Mouse (Mus musculus): ENCODE results near the gene 1520401A03Rik.
"Not testable (repeated sequence)": the region's sequence is repeated elsewhere in the genome, so short reads cannot be mapped to it uniquely, and the experiment has no call there.

The 1520401A03Rik gene

GRCm38 (mm10) chr17:23722376-23723125 is at the start of gene 1520401A03Rik:
Gene 1520401A03Rik (minus strand): TSS chr17:23722783.
- no peak for DNase-seq (ENCODE audit: extremely low spot score)

GRCm38 (mm10) chr17:23772219-23772556 is 49.6 kb upstream of the 1520401A03Rik start:
- DNase-seq (ENCODE audit: extremely low spot score) = not testable (repeated sequence)

- peak; percentile 99 for DNase-seq (ENCODE audit: extremely low spot score)
Measured at GRCm38 (mm10) chr17:23771284-23772218, 49.0 kb upstream of the 1520401A03Rik start, which contains the start of gene Flywch1. Gene Flywch1 (minus strand): TSS chr17:23771602.

GRCm38 (mm10) chr17:23770896-23771283 is 48.3 kb upstream of the 1520401A03Rik start:
- no peak for DNase-seq (ENCODE audit: extremely low spot score)

GRCm38 (mm10) chr17:23770493-23770892 is 47.9 kb upstream of the 1520401A03Rik start:
- DNase-seq (ENCODE audit: extremely low spot score) = no peak

GRCm38 (mm10) chr17:23762976-23763375 is 40.4 kb upstream of the 1520401A03Rik start:
- DNase-seq (ENCODE audit: extremely low spot score) = no peak

GRCm38 (mm10) chr17:23761155-23761554 is 38.6 kb upstream of the 1520401A03Rik start:
- no peak for DNase-seq (ENCODE audit: extremely low spot score)

- no peak for DNase-seq (ENCODE audit: extremely low spot score)
Measured at GRCm38 (mm10) chr17:23760231-23760630, 37.6 kb upstream of the 1520401A03Rik start.

- DNase-seq (ENCODE audit: extremely low spot score) = no peak
Measured at GRCm38 (mm10) chr17:23758801-23759200, 36.2 kb upstream of the 1520401A03Rik start.

GRCm38 (mm10) chr17:23757581-23757980 is 35.0 kb upstream of the 1520401A03Rik start:
- no peak for DNase-seq (ENCODE audit: extremely low spot score)

- no peak for DNase-seq (ENCODE audit: extremely low spot score)
Measured at GRCm38 (mm10) chr17:23755689-23756088, 33.1 kb upstream of the 1520401A03Rik start.

GRCm38 (mm10) chr17:23749400-23750191 is 27.0 kb upstream of the 1520401A03Rik start:
- no peak for DNase-seq (ENCODE audit: extremely low spot score)

- DNase-seq (ENCODE audit: extremely low spot score) = peak; percentile 69
Measured at GRCm38 (mm10) chr17:23748631-23749391, 26.2 kb upstream of the 1520401A03Rik start.

GRCm38 (mm10) chr17:23748026-23748425 is 25.4 kb upstream of the 1520401A03Rik start:
- DNase-seq (ENCODE audit: extremely low spot score) = no peak

- no peak for DNase-seq (ENCODE audit: extremely low spot score)
Measured at GRCm38 (mm10) chr17:23747471-23747870, 24.9 kb upstream of the 1520401A03Rik start.

- no peak for DNase-seq (ENCODE audit: extremely low spot score)
Measured at GRCm38 (mm10) chr17:23746767-23747166, 24.2 kb upstream of the 1520401A03Rik start.

- DNase-seq (ENCODE audit: extremely low spot score) = peak; percentile 43
Measured at GRCm38 (mm10) chr17:23746311-23746710, 23.7 kb upstream of the 1520401A03Rik start.

- DNase-seq (ENCODE audit: extremely low spot score) = peak; percentile 29
Measured at GRCm38 (mm10) chr17:23745301-23746251, 23.0 kb upstream of the 1520401A03Rik start, which contains the start of gene Kremen2. Gene Kremen2 (minus strand): TSS chr17:23745833.

GRCm38 (mm10) chr17:23744651-23745050 is 22.1 kb upstream of the 1520401A03Rik start:
- DNase-seq (ENCODE audit: extremely low spot score) = peak; percentile 16

GRCm38 (mm10) chr17:23744076-23744475 is 21.5 kb upstream of the 1520401A03Rik start:
- no peak for DNase-seq (ENCODE audit: extremely low spot score)

All from embryo, embryonic 9.5 days (tissue).